Mouse (Mus musculus): Measurements from ENCODE around the gene Odf2. TPM values are rescaled to one million over a fixed set of nuclear protein-coding genes. Genes with fewer than 3 reads are reported as not detected.
A peak's percentile ranks its signal among the peaks of the same experiment; 100 is the strongest.
"Not testable (repeated sequence)": the region's sequence is repeated elsewhere in the genome, so short reads cannot be mapped to it uniquely, and the experiment has no call there.

Gene Odf2
- polyA plus RNA-seq, 2 experiments from 2014 or later = 47.1 to 62.9 TPM

- ATAC-seq = no peak
Observed at GRCm38 (mm10) chr2:29869646-29870451, 19.2 kb upstream of the Odf2 start.

- ATAC-seq = no peak
Observed at GRCm38 (mm10) chr2:29872581-29873295, 16.3 kb upstream of the Odf2 start.

- ATAC-seq = no peak
Observed at GRCm38 (mm10) chr2:29873801-29874200, 15.2 kb upstream of the Odf2 start.

GRCm38 (mm10) chr2:29878061-29878460 is 11.0 kb upstream of the Odf2 start:
- ATAC-seq = no peak

GRCm38 (mm10) chr2:29879191-29879590 is 9.8 kb upstream of the Odf2 start:
- ATAC-seq = no peak

GRCm38 (mm10) chr2:29879964-29880830 is 8.8 kb upstream of the Odf2 start:
- no peak for ATAC-seq

- not testable (repeated sequence) for ATAC-seq
Observed at GRCm38 (mm10) chr2:29886659-29887292, 2.2 kb upstream of the Odf2 start.

- peak; percentile 22 for ATAC-seq
Observed at GRCm38 (mm10) chr2:29889991-29890833, 1.2 kb downstream of the Odf2 start.

- ATAC-seq = no peak
Observed at GRCm38 (mm10) chr2:29891773-29892172, 2.8 kb downstream of the Odf2 start.

GRCm38 (mm10) chr2:29896071-29896470 is 7.0 kb downstream of the Odf2 start:
- no peak for ATAC-seq

- no peak for ATAC-seq
Observed at GRCm38 (mm10) chr2:29897366-29897765, 8.3 kb downstream of the Odf2 start.

- ATAC-seq = no peak
Observed at GRCm38 (mm10) chr2:29898081-29898480, 9.1 kb downstream of the Odf2 start.

GRCm38 (mm10) chr2:29902194-29902593 is 13.2 kb downstream of the Odf2 start:
- ATAC-seq = no peak

- ATAC-seq = not testable (repeated sequence)
Observed at GRCm38 (mm10) chr2:29908171-29908570, 19.1 kb downstream of the Odf2 start.

GRCm38 (mm10) chr2:29910042-29910441 is 21.0 kb downstream of the Odf2 start:
- no peak for ATAC-seq

GRCm38 (mm10) chr2:29917621-29918020 is 28.6 kb downstream of the Odf2 start:
- ATAC-seq = no peak

GRCm38 (mm10) chr2:29922011-29922410 is 33.0 kb downstream of the Odf2 start:
- ATAC-seq = no peak

- ATAC-seq = no peak
Observed at GRCm38 (mm10) chr2:29926542-29926941, 37.5 kb downstream of the Odf2 start.

GRCm38 (mm10) chr2:29930506-29930905 is 41.5 kb downstream of the Odf2 start:
- no peak for ATAC-seq

GRCm38 (mm10) chr2:29931194-29931593 is 42.2 kb downstream of the Odf2 start:
- ATAC-seq = no peak

- peak; percentile 100 for ATAC-seq
Observed at GRCm38 (mm10) chr2:29934906-29935599, 46.0 kb downstream of the Odf2 start, which contains the start of gene Gle1. TSS of gene Gle1 (plus strand) at chr2:29935426.
